Mouse (Mus musculus): ENCODE data around the gene Itgb7. TPM values are rescaled to one million over a fixed set of nuclear protein-coding genes. Genes with fewer than 3 reads are reported as not detected.

Itgb7 gene
- polyA plus RNA-seq, 1 experiment from 2014 or later = 1.3 TPM

- Histone ChIP-seq H3K27me3 (ENCODE audit: control insufficient read depth, insufficient read depth, low read length) (no peaks in the 10 kb centered on the region), H3K27ac (replicated peaks; ENCODE audit: low read depth, low read length) (peak overlapping the region; percentile 99; the same call in 1 of the 2 replicates)
These were observed 10.9 kb upstream of the Itgb7 start for GRCm38 (mm10) chr15:102242404-102243228.

GRCm38 (mm10) chr15:102240607-102241006, 8.9 kb upstream of the Itgb7 start:
- peaks cover 3% of the 10 kb centered on the region for H3K36me3 ChIP-seq (replicated peaks; ENCODE audit: control insufficient read depth, insufficient read depth, low read depth, low read length)
- H3K27me3 ChIP-seq (ENCODE audit: control insufficient read depth, insufficient read depth, low read length) = no peaks in the 10 kb centered on the region
- peaks cover 17% of the 10 kb centered on the region for H3K4me1 ChIP-seq (ENCODE audit: control insufficient read depth, insufficient read depth, low read length)
- ATAC-seq (replicated peaks; ENCODE audit: insufficient number of reproducible peaks, low FRiP score, low TSS enrichment, low read depth) = no peak
- no peak overlapping the region for H3K4me3 ChIP-seq (ENCODE audit: low read depth, low read length)
- H3K4me2 ChIP-seq (ENCODE audit: low read depth, low read length) = no peak overlapping the region
- DNase-seq (ENCODE audit: low spot score) = no peak
- no peaks in the 10 kb centered on the region for H3K9me3 ChIP-seq (replicated peaks; ENCODE audit: control insufficient read depth, low read length)
- no peak overlapping the region for H3K27ac ChIP-seq (replicated peaks; ENCODE audit: low read depth, low read length)
- 65% methylated on average over 4 of the region's 4 CpGs for WGBS
- no peak overlapping the region for H3K9ac ChIP-seq (replicated peaks; ENCODE audit: low read length)

More at GRCm38 (mm10) chr15:102242404-102243228, 10.9 kb upstream of the Itgb7 start:
- peak overlapping the region; percentile 96 for H3K4me2 ChIP-seq (ENCODE audit: low read depth, low read length)
- H3K9me3 ChIP-seq (replicated peaks; ENCODE audit: control insufficient read depth, low read length) = no peaks in the 10 kb centered on the region
- H3K4me1 ChIP-seq (ENCODE audit: control insufficient read depth, insufficient read depth, low read length) = peaks cover 21% of the 10 kb centered on the region
- H3K9ac ChIP-seq (replicated peaks; ENCODE audit: low read length) = no peak overlapping the region; the same call in 1 of the 2 replicates
- WGBS = 29% methylated on average over 12 of the region's 12 CpGs
- H3K36me3 ChIP-seq (replicated peaks; ENCODE audit: control insufficient read depth, insufficient read depth, low read depth, low read length) = peaks cover 3% of the 10 kb centered on the region
- H3K4me3 ChIP-seq (ENCODE audit: low read depth, low read length) = peak overlapping the region; percentile 63; the same call in 1 of the 2 replicates
- ATAC-seq (replicated peaks; ENCODE audit: insufficient number of reproducible peaks, low FRiP score, low TSS enrichment, low read depth) (no peak), DNase-seq (ENCODE audit: low spot score) (no peak)

- DNase-seq (ENCODE audit: low spot score) = no peak
- Histone ChIP-seq H3K4me1 (ENCODE audit: control insufficient read depth, insufficient read depth, low read length) (peaks cover 17% of the 10 kb centered on the region), H3K36me3 (replicated peaks; ENCODE audit: control insufficient read depth, insufficient read depth, low read depth, low read length) (peaks cover 3% of the 10 kb centered on the region), H3K4me3 (ENCODE audit: low read depth, low read length) (no peak overlapping the region), H3K9me3 (replicated peaks; ENCODE audit: control insufficient read depth, low read length) (no peaks in the 10 kb centered on the region), H3K27ac (replicated peaks; ENCODE audit: low read depth, low read length) (no peak overlapping the region), H3K4me2 (ENCODE audit: low read depth, low read length) (no peak overlapping the region), H3K9ac (replicated peaks; ENCODE audit: low read length) (no peak overlapping the region), H3K27me3 (ENCODE audit: control insufficient read depth, insufficient read depth, low read length) (no peaks in the 10 kb centered on the region)
- 77% methylated on average over 11 of the region's 11 CpGs for WGBS
- ATAC-seq (replicated peaks; ENCODE audit: insufficient number of reproducible peaks, low FRiP score, low TSS enrichment, low read depth) = no peak
These were observed 8.1 kb upstream of the Itgb7 start for GRCm38 (mm10) chr15:102239851-102240250.

GRCm38 (mm10) chr15:102239260-102239590, 7.5 kb upstream of the Itgb7 start:
- WGBS = 11% methylated on average over 9 of the region's 9 CpGs
- no peak overlapping the region for H3K4me3 ChIP-seq (ENCODE audit: low read depth, low read length)

GRCm38 (mm10) chr15:102238543-102239259, 7.0 kb upstream of the Itgb7 start:
- DNase-seq (ENCODE audit: low spot score) = no peak
- 89% methylated on average over 14 of the region's 14 CpGs for WGBS

More at GRCm38 (mm10) chr15:102239260-102239590, 7.5 kb upstream of the Itgb7 start:
- no peak overlapping the region for H3K9ac ChIP-seq (replicated peaks; ENCODE audit: low read length)
- no peaks in the 10 kb centered on the region for H3K27me3 ChIP-seq (ENCODE audit: control insufficient read depth, insufficient read depth, low read length)
- H3K4me2 ChIP-seq (ENCODE audit: low read depth, low read length) = no peak overlapping the region
- H3K36me3 ChIP-seq (replicated peaks; ENCODE audit: control insufficient read depth, insufficient read depth, low read depth, low read length) = peaks cover 3% of the 10 kb centered on the region
- DNase-seq (ENCODE audit: low spot score) (peak; percentile 82), ATAC-seq (replicated peaks; ENCODE audit: insufficient number of reproducible peaks, low FRiP score, low TSS enrichment, low read depth) (no peak; the same call in 1 of the 2 replicates)
- peaks cover 15% of the 10 kb centered on the region for H3K4me1 ChIP-seq (ENCODE audit: control insufficient read depth, insufficient read depth, low read length)
- H3K9me3 ChIP-seq (replicated peaks; ENCODE audit: control insufficient read depth, low read length) = no peaks in the 10 kb centered on the region
- no peak overlapping the region for H3K27ac ChIP-seq (replicated peaks; ENCODE audit: low read depth, low read length)

GRCm38 (mm10) chr15:102235371-102236027, 3.8 kb upstream of the Itgb7 start:
- peak; percentile 25 for ATAC-seq (replicated peaks; ENCODE audit: insufficient number of reproducible peaks, low FRiP score, low TSS enrichment, low read depth)
- Histone ChIP-seq H3K9ac (replicated peaks; ENCODE audit: low read length) (no peak overlapping the region; the same call in 1 of the 2 replicates), H3K36me3 (replicated peaks; ENCODE audit: control insufficient read depth, insufficient read depth, low read depth, low read length) (peaks cover 3% of the 10 kb centered on the region), H3K9me3 (replicated peaks; ENCODE audit: control insufficient read depth, low read length) (no peaks in the 10 kb centered on the region), H3K27ac (replicated peaks; ENCODE audit: low read depth, low read length) (no peak overlapping the region), H3K4me2 (ENCODE audit: low read depth, low read length) (no peak overlapping the region), H3K4me3 (ENCODE audit: low read depth, low read length) (no peak overlapping the region), H3K4me1 (ENCODE audit: control insufficient read depth, insufficient read depth, low read length) (no peaks in the 10 kb centered on the region), H3K27me3 (ENCODE audit: control insufficient read depth, insufficient read depth, low read length) (no peaks in the 10 kb centered on the region)
- peak; percentile 51 for DNase-seq (ENCODE audit: low spot score)
- 38% methylated on average over 21 of the region's 21 CpGs for WGBS

More at GRCm38 (mm10) chr15:102238543-102239259, 7.0 kb upstream of the Itgb7 start:
- Histone ChIP-seq H3K9me3 (replicated peaks; ENCODE audit: control insufficient read depth, low read length) (no peaks in the 10 kb centered on the region), H3K4me1 (ENCODE audit: control insufficient read depth, insufficient read depth, low read length) (peaks cover 10% of the 10 kb centered on the region), H3K36me3 (replicated peaks; ENCODE audit: control insufficient read depth, insufficient read depth, low read depth, low read length) (peaks cover 3% of the 10 kb centered on the region), H3K27ac (replicated peaks; ENCODE audit: low read depth, low read length) (no peak overlapping the region), H3K4me2 (ENCODE audit: low read depth, low read length) (no peak overlapping the region), H3K4me3 (ENCODE audit: low read depth, low read length) (no peak overlapping the region), H3K9ac (replicated peaks; ENCODE audit: low read length) (no peak overlapping the region), H3K27me3 (ENCODE audit: control insufficient read depth, insufficient read depth, low read length) (no peaks in the 10 kb centered on the region)
- no peak for ATAC-seq (replicated peaks; ENCODE audit: insufficient number of reproducible peaks, low FRiP score, low TSS enrichment, low read depth)

- no peaks in the 10 kb centered on the region for H3K27me3 ChIP-seq (ENCODE audit: control insufficient read depth, insufficient read depth, low read length)
- no peak overlapping the region for H3K4me3 ChIP-seq (ENCODE audit: low read depth, low read length)
- no peak overlapping the region for H3K4me2 ChIP-seq (ENCODE audit: low read depth, low read length)
- H3K9ac ChIP-seq (replicated peaks; ENCODE audit: low read length) = no peak overlapping the region
- H3K27ac ChIP-seq (replicated peaks; ENCODE audit: low read depth, low read length) = no peak overlapping the region
- peaks cover 3% of the 10 kb centered on the region for H3K36me3 ChIP-seq (replicated peaks; ENCODE audit: control insufficient read depth, insufficient read depth, low read depth, low read length)
- no peaks in the 10 kb centered on the region for H3K9me3 ChIP-seq (replicated peaks; ENCODE audit: control insufficient read depth, low read length)
- ATAC-seq (replicated peaks; ENCODE audit: insufficient number of reproducible peaks, low FRiP score, low TSS enrichment, low read depth) = no peak
- DNase-seq (ENCODE audit: low spot score) = no peak
- H3K4me1 ChIP-seq (ENCODE audit: control insufficient read depth, insufficient read depth, low read length) = no peaks in the 10 kb centered on the region
- WGBS = 29% methylated on average over 2 of the region's 2 CpGs
These were observed 2.2 kb upstream of the Itgb7 start for GRCm38 (mm10) chr15:102233896-102234295.
